10 mouse cellular contexts compared by ENCODE assay signal in genomic region chr4:87570470-87570891, GRCm38 (mm10).
A peak's percentile ranks its signal among the peaks of the same experiment; 100 is the strongest.
DNase-seq lines count a peak whose midpoint lies in the region; ATAC-seq and TF ChIP-seq lines count a peak whose summit lies in the region.
"Had no signal": no experiment of that assay in that cellular context is flagged by ENCODE, and none has a peak within 500 bp of the region (broad histone marks: within the 10 kb centered on the region; RNA-seq: fewer than 3 reads in every experiment).

No protein-coding gene starts in this region.

- no peak overlapping the region for H3K4me2 ChIP-seq in kidney, embryonic 16.5 days (replicated peaks; ENCODE audit: low read depth, low read length)
- H3K4me2 ChIP-seq in hindbrain, postnatal 0 days (ENCODE audit: low read depth, low read length), result peak overlapping the region; percentile 42
- H3K4me2 ChIP-seq: heart, embryonic 13.5 days had no signal

- no peak for TF ChIP-seq POLR2A in kidney, adult 2 months (IDR thresholded peaks at IDR 0.05; ENCODE audit: low read depth, low read length)

- no peak for ATAC-seq in kidney, embryonic 16.5 days (ENCODE audit: low FRiP score, low TSS enrichment)
- ATAC-seq in hindbrain, postnatal 0 days, result peak; percentile 92
- ATAC-seq in megakaryocyte, adult 5-6 weeks (ENCODE audit: poor library complexity, severe bottlenecking), result peak; percentile 18; the same call in 1 of the 2 replicates

- TF ChIP-seq CTCF in hindbrain, postnatal 0 days (IDR thresholded peaks at IDR 0.05; ENCODE audit: low read depth), result no peak
- no peak for TF ChIP-seq CTCF in kidney, adult 2 months (conservative IDR thresholded peaks at IDR 0.05; ENCODE audit: insufficient read depth, insufficient read length, low read depth, low read length)

- H3K9me3 ChIP-seq in kidney, embryonic 16.5 days (ENCODE audit: low read length), result no peaks in the 10 kb centered on the region
- no peaks in the 10 kb centered on the region for H3K9me3 ChIP-seq in hindbrain, postnatal 0 days (ENCODE audit: low read length)
- H3K9me3 ChIP-seq: heart, embryonic 13.5 days had no signal

- no peak overlapping the region for H3K9ac ChIP-seq in kidney, embryonic 16.5 days (replicated peaks; ENCODE audit: low read length)
- no peak overlapping the region for H3K9ac ChIP-seq in hindbrain, postnatal 0 days (replicated peaks; ENCODE audit: low read length)
- H3K9ac ChIP-seq: heart, embryonic 13.5 days had no signal

- WGBS in kidney, embryonic 16.5 days, result 53% methylated on average over 13 of the region's 13 CpGs
- WGBS in hindbrain, postnatal 0 days, result 24% methylated on average over 13 of the region's 13 CpGs
- WGBS in kidney, adult 2 months, result 37% methylated on average over 13 of the region's 13 CpGs

- peaks cover 4% of the 10 kb centered on the region for H3K4me1 ChIP-seq in kidney, embryonic 16.5 days (ENCODE audit: insufficient read depth, low read length)
- no peaks in the 10 kb centered on the region for H3K4me1 ChIP-seq in hindbrain, postnatal 0 days (ENCODE audit: insufficient read depth, low read length)
- no peaks in the 10 kb centered on the region for H3K4me1 ChIP-seq in kidney, adult 2 months (ENCODE audit: control insufficient read depth, insufficient read depth, low read length)

- H3K27me3 ChIP-seq in kidney, embryonic 16.5 days (ENCODE audit: insufficient read depth, low read length), result peaks cover 10% of the 10 kb centered on the region
- no peaks in the 10 kb centered on the region for H3K27me3 ChIP-seq in hindbrain, postnatal 0 days (ENCODE audit: insufficient read depth, low read length)
- no peaks in the 10 kb centered on the region for H3K27me3 ChIP-seq in kidney, adult 2 months (replicated peaks; ENCODE audit: control insufficient read depth, insufficient read depth, low read length)
- H3K27me3 ChIP-seq: heart, embryonic 13.5 days had no signal

- no peak overlapping the region for H3K4me3 ChIP-seq in kidney, embryonic 16.5 days (ENCODE audit: low read length)
- no peak overlapping the region for H3K4me3 ChIP-seq in hindbrain, postnatal 0 days (ENCODE audit: low read length)
- H3K4me3 ChIP-seq in kidney, adult 2 months (ENCODE audit: insufficient read depth, low read depth, low read length), result no peak overlapping the region
- H3K4me3 ChIP-seq: heart, embryonic 13.5 days; myocyte had no signal

- no peak overlapping the region for H3K27ac ChIP-seq in kidney, embryonic 16.5 days (ENCODE audit: low read length)
- 0 out of 2 replicates have a peak overlapping the region, but pooled peaks have one; percentile 4 for H3K27ac ChIP-seq in hindbrain, postnatal 0 days
- H3K27ac ChIP-seq in kidney, adult 2 months (ENCODE audit: insufficient read depth, low read depth, low read length), result no peak overlapping the region
- H3K27ac ChIP-seq: heart, embryonic 13.5 days had no signal

- peak; percentile 2 to 35 for DNase-seq in kidney, postnatal 25 days
- DNase-seq in cerebellum, postnatal 25 days, result peak; percentile 30 to 47
- DNase-seq in hindbrain, postnatal 0 days (ENCODE audit: low spot score), result peak; percentile 82
- DNase-seq in right cerebral cortex, postnatal 4 days, result peak; percentile 27
- DNase-seq in adrenal gland, postnatal 36 days, result no peak
- DNase-seq in kidney, adult 2 months, result no peak

- no peaks in the 10 kb centered on the region for H3K36me3 ChIP-seq in kidney, embryonic 16.5 days (ENCODE audit: insufficient read depth, low read length)
- H3K36me3 ChIP-seq in hindbrain, postnatal 0 days (ENCODE audit: insufficient read depth, low read length), result no peaks in the 10 kb centered on the region
- H3K36me3 ChIP-seq in kidney, adult 2 months (ENCODE audit: control insufficient read depth, insufficient read depth, low read length), result no peaks in the 10 kb centered on the region
- H3K36me3 ChIP-seq: heart, embryonic 13.5 days had no signal

Comparison
In these comparisons a context has a peak if more than half of its experiments do, and no peak if none do; other contexts are left out.
1. DNase-seq: peak in kidney, postnatal 25 days (2 of 2), cerebellum, postnatal 25 days (2 of 2), hindbrain, postnatal 0 days (single experiment) and right cerebral cortex, postnatal 4 days (single experiment); none in adrenal gland, postnatal 36 days (0 of 2) and kidney, adult 2 months (single experiment).